Mouse (Mus musculus) intestine, postnatal 0 days (tissue): ENCODE measurements at regions not wholly inside any gene's neighbourhood (a gene's known extent, or its start where the extent isn't known, plus 50 kb on each side); places are given as distances from the start of the nearest gene placed in this dataset.
"Not testable (repeated sequence)": the region's sequence is repeated elsewhere in the genome, so short reads cannot be mapped to it uniquely, and the experiment has no call there.

Experiments
- ATAC-seq: fragments of 200-750 bp; cut with Nextera tagmentation; 2 replicates; pipeline ENCODE4 v1.8.0; 2017; ENCODE audit warnings: mild to moderate bottlenecking, moderate TSS enrichment, moderate library complexity
- H3K27ac ChIP-seq: fragments of 300-500 bp; sonication (generic); 2 replicates; pipeline ENCODE4 v1.5.1; 2014; ENCODE audit warnings: mild to moderate bottlenecking, low read depth, low read length, moderate library complexity
- H3K27me3 ChIP-seq: fragments of 300-500 bp; sonication (generic); replicated peaks from 2 replicates; pipeline ENCODE4 v1.6.1; 2014; ENCODE audit warnings: low read length, mixed read lengths; ENCODE audit not compliant: control insufficient read depth, insufficient read depth
- H3K36me3 ChIP-seq: fragments of 300-500 bp; sonication (generic); 2 replicates; pipeline ENCODE4 v1.6.1; 2014; ENCODE audit warnings: mild to moderate bottlenecking, moderate library complexity; ENCODE audit not compliant: control insufficient read depth, insufficient read depth
- H3K4me1 ChIP-seq: fragments of 300-500 bp; sonication (generic); replicated peaks from 2 replicates; pipeline ENCODE4 v1.6.1; 2014; ENCODE audit warnings: antibody characterized with exemption, low read length, mixed read lengths; ENCODE audit not compliant: control insufficient read depth, insufficient read depth
- H3K4me2 ChIP-seq: fragments of 300-500 bp; sonication (generic); replicated peaks from 2 replicates; pipeline ENCODE4 v1.6.1; 2014; ENCODE audit warnings: low read depth, mild to moderate bottlenecking, moderate library complexity
- H3K4me3 ChIP-seq: fragments of 300-500 bp; sonication (generic); 2 replicates; pipeline ENCODE4 v1.5.1; 2014; ENCODE audit warnings: low read depth, low read length
- H3K9ac ChIP-seq: fragments of 300-500 bp; sonication (generic); 2 replicates; pipeline ENCODE4 v1.6.1; 2014; ENCODE audit warnings: mild to moderate bottlenecking, low read depth, low read length
- H3K9me3 ChIP-seq: fragments of 300-500 bp; sonication (generic); 2 replicates; pipeline ENCODE4 v1.6.1; 2016; ENCODE audit warnings: mixed run types; ENCODE audit not compliant: control insufficient read depth
- CTCF ChIP-seq: sonication (generic); IDR thresholded peaks from 2 replicates; pipeline ENCODE4 v1.5.1; 2016; ENCODE audit warnings: low read depth, mild to moderate bottlenecking, control low read depth, antibody characterized with exemption, moderate library complexity
- WGBS: fragments of 180-500 bp; shearing (Covaris S2); extraction: QIAGEN DNeasy Blood & Tissue Kit; methylation state at CpG from one replicate; pipeline ENCODE4 v1.1.7; 2014; 5-methylcytosine and 5-hydroxymethylcytosine counted together

DNA sequence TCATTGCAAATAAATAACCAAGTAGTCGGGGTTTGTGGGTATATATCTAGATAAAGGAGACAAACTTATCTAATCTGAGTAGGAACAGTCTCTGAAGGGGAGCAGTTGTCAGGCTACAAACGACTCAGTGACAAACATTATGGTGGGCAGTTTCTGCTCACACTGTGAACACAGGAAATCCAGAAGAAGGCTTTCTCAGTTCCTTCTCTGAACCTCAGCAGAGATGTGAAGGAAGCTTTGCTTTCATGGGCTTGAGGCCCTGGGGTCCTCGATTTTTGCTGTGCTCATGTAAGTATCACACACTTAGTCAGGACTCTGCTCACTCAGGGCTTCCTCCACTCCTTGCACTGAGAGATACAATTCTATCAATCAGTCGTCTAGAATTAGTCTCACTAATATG lies 994.7 kb upstream of the Foxg1 start:
- Histone ChIP-seq H3K4me1 (no peaks in the 10 kb centered on the region), H3K27me3 (no peaks in the 10 kb centered on the region), H3K9me3 (no peaks in the 10 kb centered on the region), H3K4me2 (no peak overlapping the region), H3K36me3 (no peaks in the 10 kb centered on the region), H3K27ac (no peak overlapping the region), H3K9ac (no peak overlapping the region), H3K4me3 (no peak overlapping the region)
- no peak for ATAC-seq
- 43% methylated on average over 4 of the region's 4 CpGs for WGBS
- no peak for TF ChIP-seq CTCF

DNA sequence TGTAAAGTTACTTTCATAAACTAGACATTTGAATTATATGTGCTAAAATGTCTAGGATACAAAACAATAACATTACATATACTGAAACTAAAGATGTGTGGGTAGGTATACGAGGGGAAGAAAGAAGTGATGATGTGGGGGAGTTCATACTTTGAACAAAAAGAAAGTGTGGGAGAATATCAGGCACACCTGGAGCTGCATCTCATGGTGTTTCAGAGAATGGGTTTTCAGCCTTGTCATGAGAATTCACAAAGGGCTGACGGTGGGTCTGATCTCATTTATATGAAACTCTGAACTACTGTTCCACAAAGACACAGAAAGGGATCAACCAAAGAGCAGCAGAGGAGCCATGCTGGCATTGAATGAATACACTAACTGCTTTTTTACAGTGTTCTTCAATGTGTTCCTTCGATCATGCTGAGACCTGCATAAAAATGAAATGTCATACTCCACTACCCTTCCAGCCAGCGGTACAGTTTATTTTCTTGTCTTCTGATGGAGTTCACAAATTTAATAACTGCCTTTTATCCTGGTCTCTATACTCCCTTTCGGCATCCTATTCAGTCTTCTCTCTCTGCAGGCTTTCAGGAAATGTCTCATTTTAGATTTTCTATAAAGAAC lies 994.2 kb upstream of the Foxg1 start:
- no peak for TF ChIP-seq CTCF
- no peak overlapping the region for H3K4me3 ChIP-seq
- H3K27ac ChIP-seq = no peak overlapping the region
- no peak overlapping the region for H3K4me2 ChIP-seq
- no peaks in the 10 kb centered on the region for H3K36me3 ChIP-seq
- H3K9me3 ChIP-seq = no peaks in the 10 kb centered on the region
- H3K9ac ChIP-seq = no peak overlapping the region
- no peak for ATAC-seq
- H3K27me3 ChIP-seq = no peaks in the 10 kb centered on the region
- 81% methylated on average over 5 of the region's 5 CpGs for WGBS
- no peaks in the 10 kb centered on the region for H3K4me1 ChIP-seq

DNA sequence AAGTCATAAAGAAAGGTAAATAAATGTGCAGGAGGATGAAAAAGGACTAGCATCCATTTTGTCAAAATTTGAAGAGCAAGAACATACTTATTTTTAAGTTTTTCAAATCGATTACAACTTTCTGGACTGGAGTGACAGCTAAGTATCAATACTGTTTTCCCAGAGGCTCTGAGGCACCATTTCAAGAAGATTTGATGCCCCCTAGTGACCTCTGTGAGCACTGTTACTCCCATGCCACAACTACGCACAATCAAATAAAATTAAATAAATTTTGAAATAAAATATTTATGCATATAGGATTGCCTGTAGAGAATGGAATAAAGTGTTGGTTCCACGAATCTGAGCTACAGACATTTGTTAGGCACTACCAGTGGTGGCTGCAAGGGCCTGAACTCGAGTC lies 991.5 kb upstream of the Foxg1 start:
- H3K4me2 ChIP-seq = no peak overlapping the region
- no peak overlapping the region for H3K4me3 ChIP-seq
- 55% methylated on average over 4 of the region's 4 CpGs for WGBS
- H3K27me3 ChIP-seq = no peaks in the 10 kb centered on the region
- H3K27ac ChIP-seq = no peak overlapping the region
- no peak for ATAC-seq
- no peak for TF ChIP-seq CTCF
- H3K9me3 ChIP-seq = no peaks in the 10 kb centered on the region
- no peaks in the 10 kb centered on the region for H3K4me1 ChIP-seq
- no peaks in the 10 kb centered on the region for H3K36me3 ChIP-seq
- no peak overlapping the region for H3K9ac ChIP-seq

DNA sequence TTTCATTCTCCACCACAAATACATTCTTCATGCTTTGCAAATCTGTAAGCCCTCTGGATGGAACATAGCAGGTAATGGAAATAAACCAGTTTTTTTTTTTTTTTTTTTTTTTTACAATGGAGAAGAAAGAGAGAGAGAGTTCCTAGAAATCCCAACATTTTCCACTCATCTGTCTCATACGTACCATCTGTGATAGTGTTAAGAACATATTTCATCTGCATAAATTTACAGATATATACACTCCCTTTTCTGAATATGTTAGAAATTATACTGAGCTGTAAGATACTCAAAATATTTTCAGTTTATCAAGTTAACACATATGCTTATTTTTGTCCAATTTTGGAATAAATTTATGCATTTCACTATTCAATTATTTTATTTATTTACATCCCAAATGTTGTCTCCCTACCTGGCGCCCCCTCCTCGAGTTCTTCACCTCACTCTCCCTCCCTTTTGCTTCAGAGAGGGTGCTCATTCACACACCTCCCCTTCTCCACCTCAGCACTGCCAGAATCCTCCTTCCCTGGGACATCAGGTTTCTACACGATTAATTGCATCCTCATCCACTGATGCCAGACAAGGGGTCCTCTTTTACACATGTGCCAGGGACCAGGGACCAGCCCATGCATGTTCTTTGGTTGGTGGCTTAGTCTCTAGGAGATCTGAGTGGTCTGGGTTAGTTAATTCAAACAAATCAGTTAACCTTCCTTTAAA lies 943.0 kb upstream of the Foxg1 start:
- Histone ChIP-seq H3K4me3 (no peak overlapping the region), H3K4me1 (no peaks in the 10 kb centered on the region), H3K27ac (no peak overlapping the region), H3K9ac (no peak overlapping the region), H3K36me3 (no peaks in the 10 kb centered on the region), H3K9me3 (no peaks in the 10 kb centered on the region), H3K4me2 (no peak overlapping the region), H3K27me3 (no peaks in the 10 kb centered on the region)
- TF ChIP-seq CTCF = no peak
- WGBS = 59% methylated on average over 4 of the region's 4 CpGs
- no peak for ATAC-seq

DNA sequence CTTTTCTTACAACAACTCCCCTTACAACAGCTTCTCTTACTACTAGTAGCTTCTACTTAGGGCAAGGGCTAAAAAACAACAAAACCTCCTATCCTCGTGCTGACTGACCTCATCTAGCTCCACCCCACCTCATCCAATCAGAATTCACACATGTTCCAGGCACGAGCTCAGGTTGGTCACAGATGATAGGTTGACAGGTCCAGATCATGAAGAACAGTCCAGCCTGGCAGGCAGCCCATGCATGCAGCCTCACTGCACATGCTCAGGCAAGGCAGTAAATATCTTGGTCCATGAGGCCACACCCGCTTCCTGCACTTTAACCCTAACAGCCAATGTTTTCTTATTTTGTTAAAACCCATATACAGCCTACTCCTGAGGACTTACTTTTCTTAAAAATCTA lies 933.7 kb upstream of the Foxg1 start:
- H3K9ac ChIP-seq, H3K27ac ChIP-seq, H3K4me1 ChIP-seq, H3K9me3 ChIP-seq, H3K27me3 ChIP-seq, H3K4me3 ChIP-seq, H3K4me2 ChIP-seq, H3K36me3 ChIP-seq, ATAC-seq: not testable (repeated sequence)
- WGBS = 64% methylated on average over 3 of the region's 3 CpGs

DNA sequence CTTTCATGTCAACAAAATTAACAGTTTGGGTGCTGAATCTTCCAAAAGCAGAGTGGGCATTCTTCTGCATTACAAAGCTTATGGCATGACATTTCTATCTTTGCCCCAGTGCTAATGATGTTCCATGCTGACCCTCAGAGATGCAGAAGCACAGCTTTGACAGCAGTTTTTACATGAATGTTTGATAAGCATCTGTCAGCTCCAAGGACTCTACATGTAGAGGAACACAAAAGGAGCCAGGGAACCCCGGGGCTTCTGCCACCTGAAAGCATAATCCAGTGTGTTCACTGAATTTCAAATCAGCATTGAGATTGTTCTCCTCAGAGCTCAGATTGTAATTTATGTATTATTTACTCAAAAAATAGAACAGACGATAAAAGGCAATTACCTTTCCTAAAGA lies 920.1 kb upstream of the Foxg1 start:
- H3K9ac ChIP-seq = no peak overlapping the region
- no peaks in the 10 kb centered on the region for H3K36me3 ChIP-seq
- H3K4me1 ChIP-seq = no peaks in the 10 kb centered on the region
- H3K4me2 ChIP-seq = no peak overlapping the region
- no peaks in the 10 kb centered on the region for H3K27me3 ChIP-seq
- 45% methylated on average over 2 of the region's 2 CpGs for WGBS
- no peaks in the 10 kb centered on the region for H3K9me3 ChIP-seq
- no peak for ATAC-seq
- no peak overlapping the region for H3K27ac ChIP-seq
- H3K4me3 ChIP-seq = no peak overlapping the region
- no peak for TF ChIP-seq CTCF
